Mouse (Mus musculus) embryonic facial prominence, embryonic 15.5 days (tissue): ENCODE results near the gene Mrpl14. TPM values are rescaled to one million over a fixed set of nuclear protein-coding genes. Genes with fewer than 3 reads are reported as not detected.

Experiments
- ATAC-seq: fragments of 200-750 bp; cut with Nextera tagmentation; 2 replicates; pipeline ENCODE4 v1.8.0; 2017; ENCODE audit warnings: low read depth, moderate TSS enrichment; ENCODE audit not compliant: insufficient number of reproducible peaks, low FRiP score, low TSS enrichment
- H3K27ac ChIP-seq: fragments of 300-500 bp; sonication (generic); replicated peaks from 2 replicates; pipeline ENCODE4 v1.5.1; 2015; ENCODE audit warnings: mild to moderate bottlenecking, inconsistent platforms
- H3K27me3 ChIP-seq: fragments of 300-500 bp; sonication (generic); 2 replicates; pipeline ENCODE4 v1.6.1; 2015; ENCODE audit warnings: inconsistent platforms
- H3K36me3 ChIP-seq: fragments of 300-500 bp; sonication (generic); 2 replicates; pipeline ENCODE4 v1.6.1; 2015; ENCODE audit warnings: mild to moderate bottlenecking, inconsistent platforms
- H3K4me1 ChIP-seq: fragments of 300-500 bp; sonication (generic); 2 replicates; pipeline ENCODE4 v1.6.1; 2015; ENCODE audit warnings: inconsistent platforms
- H3K4me2 ChIP-seq: fragments of 300-500 bp; sonication (generic); replicated peaks from 2 replicates; pipeline ENCODE4 v1.6.1; 2015; ENCODE audit warnings: mild to moderate bottlenecking, inconsistent platforms
- H3K4me3 ChIP-seq: fragments of 300-500 bp; sonication (generic); replicated peaks from 2 replicates; pipeline ENCODE4 v1.5.1; 2015; ENCODE audit warnings: mild to moderate bottlenecking, inconsistent platforms
- H3K9ac ChIP-seq: fragments of 300-500 bp; sonication (generic); 2 replicates; pipeline ENCODE4 v1.6.1; 2015; ENCODE audit warnings: inconsistent platforms
- H3K9me3 ChIP-seq: fragments of 300-500 bp; sonication (generic); replicated peaks from 2 replicates; pipeline ENCODE4 v1.6.1; 2016; ENCODE audit warnings: inconsistent platforms
- WGBS: fragments of 180-500 bp; shearing (Covaris S2); methylation state at CpG from one replicate; pipeline ENCODE4 v1.1.7; 2015; 5-methylcytosine and 5-hydroxymethylcytosine counted together
- polyA plus RNA-seq: library from polyadenylated mRNA; unstranded; fragments of >200 nt; fragmentation: Nextera tagmentation; extraction: Ambion mirVana; gene quantifications from 2 replicates; pipeline ENCODE4 v1.2.1, GENCODE M21; 2015

Gene Mrpl14
- polyA plus RNA-seq, 1 experiment from 2014 or later = 165 TPM

DNA sequence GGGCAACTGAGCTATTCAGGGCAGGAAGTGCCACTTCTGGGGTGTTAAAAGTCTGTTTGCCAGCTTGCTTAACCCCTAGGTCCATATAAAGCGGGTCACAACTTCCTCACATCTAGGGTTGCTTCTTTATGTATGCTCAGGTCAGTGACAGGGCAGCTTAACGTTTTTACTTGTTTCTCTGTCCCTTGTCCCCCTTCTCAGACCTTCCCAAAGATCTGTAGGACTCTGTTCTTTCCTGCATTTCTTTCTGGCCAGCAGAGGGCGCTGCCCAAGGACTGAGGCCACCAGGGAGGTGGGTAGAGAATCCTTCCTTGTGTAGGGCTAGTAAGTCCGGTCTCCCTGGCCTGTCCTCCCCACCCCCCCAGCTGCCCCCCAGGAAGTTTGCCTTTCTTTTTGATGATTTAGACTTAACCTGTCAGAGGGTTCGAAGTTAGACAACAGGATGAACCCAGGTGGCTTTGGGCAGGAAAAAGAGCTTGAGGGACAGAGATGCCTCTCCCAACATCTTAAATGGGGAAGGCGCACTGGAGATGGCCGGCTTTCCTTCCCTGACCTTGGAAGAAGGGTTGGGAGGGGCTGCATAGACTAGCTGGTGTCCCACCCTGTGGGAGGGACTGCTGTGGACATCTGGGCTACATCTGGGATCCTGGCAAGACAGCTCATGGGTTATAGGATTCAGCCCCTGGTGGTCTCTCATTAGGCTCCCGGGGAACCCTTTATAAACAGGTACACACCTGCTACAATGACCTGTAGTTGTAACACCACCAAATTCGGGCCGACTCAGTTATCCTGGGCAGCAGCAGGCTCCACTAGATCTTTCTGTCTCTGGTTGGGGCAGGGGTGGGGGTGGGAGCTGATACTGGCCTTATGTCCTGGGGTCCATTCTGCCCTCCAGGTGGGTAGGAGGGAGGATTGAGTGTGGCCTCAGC, 49.5 kb downstream of the Mrpl14 start:
- H3K4me3 ChIP-seq = peak overlapping the region; percentile 51
- no peak for ATAC-seq
- peak overlapping the region; percentile 66 for H3K4me2 ChIP-seq
- H3K9ac ChIP-seq = peak overlapping the region; percentile 47
- H3K4me1 ChIP-seq = peaks cover 49% of the 10 kb centered on the region
- peak overlapping the region; percentile 90 for H3K27ac ChIP-seq
- WGBS = 5% methylated on average over 10 of the region's 10 CpGs
- peaks cover 13% of the 10 kb centered on the region for H3K27me3 ChIP-seq
- no peaks in the 10 kb centered on the region for H3K36me3 ChIP-seq
- no peaks in the 10 kb centered on the region for H3K9me3 ChIP-seq

- Histone ChIP-seq H3K27me3 (peaks cover 13% of the 10 kb centered on the region), H3K36me3 (no peaks in the 10 kb centered on the region), H3K9me3 (no peaks in the 10 kb centered on the region), H3K27ac (peak overlapping the region; percentile 90), H3K9ac (peak overlapping the region; percentile 48), H3K4me3 (peak overlapping the region; percentile 51), H3K4me2 (peak overlapping the region; percentile 66), H3K4me1 (peaks cover 44% of the 10 kb centered on the region)
- under 1% methylated on average over 61 of the region's 72 CpGs for WGBS
- peak; percentile 70 for ATAC-seq
Observed at GRCm38 (mm10) chr17:45736311-45737077, 50.4 kb downstream of the Mrpl14 start.

DNA sequence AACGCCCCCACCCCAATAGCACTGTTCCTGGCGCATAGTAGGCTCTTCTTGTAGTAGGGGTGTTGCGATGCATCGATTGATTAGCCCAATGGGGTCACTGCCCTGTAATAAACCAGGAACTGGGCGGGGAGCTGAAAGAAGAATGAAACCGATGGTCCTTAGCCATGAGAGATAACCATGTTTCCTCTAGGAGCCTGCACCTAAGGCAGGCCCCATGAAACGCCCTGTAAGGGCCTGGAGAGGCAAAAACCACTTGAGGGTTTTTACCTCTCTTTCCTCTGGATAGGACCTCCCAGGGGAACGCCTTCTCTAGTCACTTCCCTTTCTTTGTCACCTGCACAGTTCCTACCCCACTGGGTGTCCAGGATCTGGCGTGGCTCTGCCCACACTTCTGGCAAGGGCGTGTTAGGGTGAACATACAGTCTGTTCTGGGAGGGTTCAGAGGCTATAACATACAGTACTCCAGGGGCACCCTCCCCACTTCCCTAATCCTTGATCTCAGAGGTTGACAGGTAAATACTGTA, 51.0 kb downstream of the Mrpl14 start:
- WGBS = 25% methylated on average over 10 of the region's 10 CpGs
- H3K4me1 ChIP-seq = peaks cover 41% of the 10 kb centered on the region

DNA sequence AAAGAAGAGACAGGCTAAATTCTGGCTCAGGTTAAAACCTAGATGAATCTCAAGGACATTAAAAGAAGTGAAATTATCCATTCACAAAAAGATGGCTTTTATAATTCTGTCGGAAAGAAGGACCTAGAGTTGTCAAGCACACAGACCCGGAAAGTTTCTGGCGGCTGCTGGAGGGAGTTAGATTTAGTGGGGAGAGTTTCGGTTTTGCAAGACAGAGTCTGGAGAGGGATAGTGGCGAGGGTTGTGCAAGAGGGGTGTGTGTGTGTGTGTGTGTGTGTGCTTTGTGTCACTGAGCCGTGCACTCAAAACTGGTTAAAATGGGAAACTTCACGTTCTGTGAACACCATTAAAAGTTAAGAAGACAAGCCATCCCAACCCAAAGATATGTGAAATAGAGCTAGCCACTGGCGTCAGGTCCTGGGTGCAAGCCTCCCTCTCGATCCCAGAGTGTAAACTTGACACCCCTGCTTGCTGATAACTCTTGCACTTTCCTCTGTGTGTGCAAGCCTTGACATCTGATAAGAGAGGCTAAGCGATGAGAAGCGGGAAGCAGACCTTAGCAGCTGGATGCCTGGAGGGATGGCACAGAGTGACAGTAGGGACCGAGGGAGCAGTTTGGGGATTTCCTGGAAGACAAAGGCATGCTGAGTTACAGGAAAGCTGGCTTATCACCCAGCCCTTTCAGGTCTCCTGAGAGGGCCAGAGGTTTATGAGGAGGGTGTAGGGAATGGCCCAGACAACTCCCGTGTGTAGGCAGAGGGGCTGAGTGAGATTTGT, 56.4 kb downstream of the Mrpl14 start:
- Histone ChIP-seq H3K9me3 (no peaks in the 10 kb centered on the region), H3K27me3 (no peaks in the 10 kb centered on the region), H3K9ac (no peak overlapping the region), H3K4me3 (no peak overlapping the region), H3K36me3 (no peaks in the 10 kb centered on the region), H3K4me2 (no peak overlapping the region), H3K4me1 (peaks cover 18% of the 10 kb centered on the region), H3K27ac (no peak overlapping the region)
- no peak for ATAC-seq
- WGBS = 43% methylated on average over 13 of the region's 13 CpGs

More for the DNA sequence above, 51.0 kb downstream of the Mrpl14 start:
- H3K4me2 ChIP-seq = peak overlapping the region; percentile 66
- no peaks in the 10 kb centered on the region for H3K9me3 ChIP-seq
- peaks cover 10% of the 10 kb centered on the region for H3K27me3 ChIP-seq
- no peaks in the 10 kb centered on the region for H3K36me3 ChIP-seq
- peak overlapping the region; percentile 51 for H3K4me3 ChIP-seq
- ATAC-seq = no peak
- peak overlapping the region; percentile 48 for H3K9ac ChIP-seq
- peak overlapping the region; percentile 90 for H3K27ac ChIP-seq

DNA sequence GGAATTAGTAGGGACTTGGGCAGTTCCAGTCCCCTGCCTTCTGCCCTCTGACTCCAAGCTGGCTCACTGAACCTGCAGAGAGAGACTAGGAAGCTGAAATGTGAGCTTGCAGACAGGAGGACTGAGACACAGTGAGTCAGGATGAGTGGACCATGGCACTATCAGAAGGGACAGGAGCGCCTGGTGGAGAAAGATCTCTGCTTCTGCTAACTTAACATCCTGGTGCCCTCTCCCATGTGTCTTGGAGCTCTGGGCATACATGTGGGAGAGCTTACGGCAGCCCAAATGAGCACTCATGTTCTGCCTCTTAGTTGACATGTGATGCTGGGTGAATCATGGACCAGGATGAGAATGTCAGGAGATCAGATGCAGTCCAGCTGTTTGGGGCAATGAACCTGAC, 59.5 kb downstream of the Mrpl14 start:
- ATAC-seq = no peak
- 90% methylated on average over 2 of the region's 2 CpGs for WGBS
- Histone ChIP-seq H3K4me1 (peaks cover 24% of the 10 kb centered on the region), H3K4me2 (no peak overlapping the region), H3K4me3 (no peak overlapping the region), H3K9me3 (no peaks in the 10 kb centered on the region), H3K27ac (no peak overlapping the region), H3K36me3 (no peaks in the 10 kb centered on the region), H3K27me3 (no peaks in the 10 kb centered on the region), H3K9ac (no peak overlapping the region)

- no peaks in the 10 kb centered on the region for H3K36me3 ChIP-seq
- WGBS = 35% methylated on average over 12 of the region's 12 CpGs
- ATAC-seq = no peak
Observed at GRCm38 (mm10) chr17:45746755-45747154, 60.6 kb downstream of the Mrpl14 start.

GRCm38 (mm10) chr17:45747293-45747692, 61.2 kb downstream of the Mrpl14 start:
- no peaks in the 10 kb centered on the region for H3K9me3 ChIP-seq
- H3K4me2 ChIP-seq = no peak overlapping the region
- 82% methylated on average over 4 of the region's 4 CpGs for whole genome bisulfite sequencing
- peaks cover 24% of the 10 kb centered on the region for H3K4me1 ChIP-seq
- H3K9ac ChIP-seq = no peak overlapping the region
- no peak overlapping the region for H3K4me3 ChIP-seq
- H3K27me3 ChIP-seq = no peaks in the 10 kb centered on the region
- no peak overlapping the region for H3K27ac ChIP-seq
- H3K36me3 ChIP-seq = no peaks in the 10 kb centered on the region
- no peak for ATAC-seq

More at GRCm38 (mm10) chr17:45746755-45747154, 60.6 kb downstream of the Mrpl14 start:
- Histone ChIP-seq H3K9ac (no peak overlapping the region), H3K27ac (no peak overlapping the region), H3K9me3 (no peaks in the 10 kb centered on the region), H3K4me2 (no peak overlapping the region), H3K4me1 (peaks cover 24% of the 10 kb centered on the region), H3K4me3 (no peak overlapping the region), H3K27me3 (no peaks in the 10 kb centered on the region)

Other genes with a start within 250 kb of the Mrpl14 start
- gene Spats1, start 210.9 kb upstream of the Mrpl14 start, polyA plus RNA-seq = 0.46 and 0.81 TPM in 2 replicates
- 15.8 and 16.6 TPM in 2 replicates for gene Aars2, start 179.5 kb upstream of the Mrpl14 start, polyA plus RNA-seq
- 3.2 and 6.2 TPM in 2 replicates for gene Tcte1, start 162.9 kb upstream of the Mrpl14 start, polyA plus RNA-seq
- gene Tmem151b, start 136.6 kb upstream of the Mrpl14 start, polyA plus RNA-seq = 3.9 and 4.7 TPM in 2 replicates
- 5.5 and 6.3 TPM in 2 replicates for gene Nfkbie, start 130.6 kb upstream of the Mrpl14 start, polyA plus RNA-seq
- 133 and 139 TPM in 2 replicates for gene Slc35b2, start 122.4 kb upstream of the Mrpl14 start, polyA plus RNA-seq
- gene Hsp90ab1, start 113.1 kb upstream of the Mrpl14 start, polyA plus RNA-seq = 1,563 and 1,577 TPM in 2 replicates
- 92.7 and 99.7 TPM in 2 replicates for gene Slc29a1, start 86.7 kb upstream of the Mrpl14 start, polyA plus RNA-seq
- gene Mymx, start 84.2 kb upstream of the Mrpl14 start, polyA plus RNA-seq = 29.9 and 41.1 TPM in 2 replicates
- gene Capn11, start 27.0 kb upstream of the Mrpl14 start, polyA plus RNA-seq = 0.71 and 0.77 TPM in 2 replicates
- gene Tmem63b, start 583 bp downstream of the Mrpl14 start, polyA plus RNA-seq = 45.8 and 52.4 TPM in 2 replicates
- gene 1600014C23Rik, start 47.5 kb downstream of the Mrpl14 start, polyA plus RNA-seq = 0.49 TPM in 1 of 2 replicates, not detected in the other